Mouse (Mus musculus) myocyte (in vitro differentiated cells): ENCODE measurements around the gene Cdc42bpb.

ENCODE experiments used
- CEBPB ChIP-seq: IDR thresholded peaks from 2 replicates; pipeline ENCODE4 v1.6.1; 2011; ENCODE audit warnings: mild to moderate bottlenecking, moderate library complexity; ENCODE audit not compliant: poor library complexity, insufficient read depth, severe bottlenecking
- E2F4 ChIP-seq: IDR thresholded peaks from one replicate; pipeline ENCODE4 v1.6.1; 2011; ENCODE audit warnings: mild to moderate bottlenecking, control low read depth, moderate library complexity; ENCODE audit not compliant: insufficient read depth
- MYOD1 ChIP-seq, 3 experiments: IDR thresholded peaks; one replicate each; pipeline ENCODE4 v1.6.1; 2011; ENCODE audit warnings: control low read depth in 2 of 3, low read depth in 2 of 3, mild to moderate bottlenecking in 2 of 3, moderate library complexity in 1 of 3; ENCODE audit not compliant: insufficient read length in 2 of 3, control insufficient read depth in 1 of 3
- POLR2A ChIP-seq: IDR thresholded peaks from one replicate; pipeline ENCODE4 v1.6.1; 2011; ENCODE audit warnings: low read depth, mild to moderate bottlenecking, control low read depth, moderate library complexity; ENCODE audit not compliant: insufficient read length
- REST ChIP-seq: IDR thresholded peaks from one replicate; pipeline ENCODE4 v1.6.1; 2011; ENCODE audit warnings: mild to moderate bottlenecking, control low read depth, moderate library complexity; ENCODE audit not compliant: insufficient read depth, insufficient read length
- TCF12 ChIP-seq: IDR thresholded peaks from one replicate; pipeline ENCODE4 v1.6.1; 2011; ENCODE audit warnings: mild to moderate bottlenecking, control low read depth; ENCODE audit not compliant: poor library complexity, insufficient read depth, severe bottlenecking

- TF ChIP-seq POLR2A, result no peak
- TF ChIP-seq TCF12, result no peak
- no peak for TF ChIP-seq MYOD1 (IDR thresholded peaks at IDR 0.05; ENCODE audit: control insufficient read depth in 1 of 3, insufficient read length in 2 of 3, low read depth in 2 of 3)
- no peak for TF ChIP-seq E2F4
- no peak for TF ChIP-seq REST
- no peak for TF ChIP-seq CEBPB
Measured at GRCm38 (mm10) chr12:111371905-111372304, 5.6 kb downstream of the Cdc42bpb start.
